Mouse (Mus musculus) MEL (cell line): ENCODE data around the gene Mgll. TPM values are rescaled to one million over a fixed set of nuclear protein-coding genes. Genes with fewer than 3 reads are reported as not detected.

Source experiments
- DNase-seq: peaks from one replicate; pipeline ENCODE4 v3.0.0; 2011; ENCODE audit warnings: low read depth, low spot score
- H3K27ac ChIP-seq: 2 replicates; pipeline ENCODE4 v1.5.1; 2012; ENCODE audit warnings: low read depth, mild to moderate bottlenecking, control low read depth, low read length, moderate library complexity; ENCODE audit not compliant: control insufficient read depth
- H3K27me3 ChIP-seq, 2 experiments: fragments of 150-350 bp in 1 of 2; sonication (generic) in 1 of 2; 2 replicates each; pipeline ENCODE4 v1.6.1; 2012; ENCODE audit warnings: low read length in 2 of 2, mild to moderate bottlenecking in 2 of 2, improper control_type of control experiment in 1 of 2, moderate library complexity in 1 of 2; ENCODE audit not compliant: insufficient read depth in 2 of 2, control insufficient read depth in 1 of 2
- H3K36me3 ChIP-seq, 2 experiments: 2 replicates each; pipeline ENCODE4 v1.6.1; 2012 to 2014; ENCODE audit warnings: low read length in 2 of 2, improper control_type of control experiment in 1 of 2, inconsistent platforms in 1 of 2, mild to moderate bottlenecking in 1 of 2; ENCODE audit not compliant: insufficient read depth in 2 of 2, control insufficient read depth in 1 of 2
- H3K4me1 ChIP-seq, 2 experiments: fragments of 150-350 bp in 1 of 2; sonication (generic) in 1 of 2; 2 replicates each; pipeline ENCODE4 v1.6.1; 2012; ENCODE audit warnings: low read length in 2 of 2, improper control_type of control experiment in 1 of 2, mild to moderate bottlenecking in 1 of 2; ENCODE audit not compliant: insufficient read depth in 2 of 2, control insufficient read depth in 1 of 2
- H3K4me3 ChIP-seq, 2 experiments: fragments of 150-350 bp in 1 of 2; sonication (generic) in 1 of 2; 2 replicates each; pipeline ENCODE4 v1.5.1; 2012; ENCODE audit warnings: low read depth in 2 of 2, low read length in 2 of 2, mild to moderate bottlenecking in 2 of 2, moderate library complexity in 2 of 2, control low read depth in 1 of 2, improper control_type of control experiment in 1 of 2; ENCODE audit not compliant: control insufficient read depth in 1 of 2, insufficient read depth in 1 of 2
- H3K79me2 ChIP-seq: 2 replicates; pipeline ENCODE4 v1.6.1; 2012; ENCODE audit warnings: mild to moderate bottlenecking, low read length, moderate library complexity; ENCODE audit not compliant: control insufficient read depth, poor library complexity, insufficient read depth
- H3K9ac ChIP-seq: 2 replicates; pipeline ENCODE4 v1.6.1; 2012; ENCODE audit warnings: low read depth, mild to moderate bottlenecking, control low read depth, low read length, moderate library complexity; ENCODE audit not compliant: control insufficient read depth, poor library complexity, severe bottlenecking
- H3K9me3 ChIP-seq: fragments of 150-350 bp; sonication (generic); replicated peaks from 2 replicates; pipeline ENCODE4 v1.6.1; 2012; ENCODE audit warnings: mild to moderate bottlenecking, low read length, improper control_type of control experiment, moderate library complexity; ENCODE audit not compliant: insufficient read depth
- CHD1 ChIP-seq: IDR thresholded peaks from 2 replicates; pipeline ENCODE4 v1.6.1; 2012; ENCODE audit warnings: low read depth, mild to moderate bottlenecking, inconsistent platforms, low read length, improper control_type of control experiment
- CTCF ChIP-seq, 3 experiments: IDR thresholded peaks in 2 of 3; conservative IDR thresholded peaks in 1 of 3; 2 replicates each; pipeline ENCODE4 v1.5.1; 2011 to 2012; ENCODE audit warnings: low read length in 3 of 3, low read depth in 2 of 3, mild to moderate bottlenecking in 2 of 3, improper control_type of control experiment in 1 of 3, inconsistent platforms in 1 of 3, mixed read lengths in 1 of 3, moderate library complexity in 1 of 3; ENCODE audit not compliant: control insufficient read depth in 1 of 3, insufficient read depth in 1 of 3, poor library complexity in 1 of 3, severe bottlenecking in 1 of 3
- EP300 ChIP-seq, 2 experiments: IDR thresholded peaks; 2 replicates each; pipeline ENCODE4 v1.6.1; 2011; ENCODE audit warnings: improper control_type of control experiment in 2 of 2, low read length in 2 of 2, low read depth in 1 of 2, mild to moderate bottlenecking in 1 of 2
- ETS1 ChIP-seq: IDR thresholded peaks from 2 replicates; pipeline ENCODE4 v1.6.1; 2012; ENCODE audit warnings: low read depth, mild to moderate bottlenecking, inconsistent platforms, low read length, improper control_type of control experiment, moderate library complexity
- GATA1 ChIP-seq: IDR thresholded peaks from 2 replicates; pipeline ENCODE4 v1.6.1; 2011; ENCODE audit warnings: low read depth, low read length, improper control_type of control experiment
- HCFC1 ChIP-seq: IDR thresholded peaks from 2 replicates; pipeline ENCODE4 v1.6.1; 2012; ENCODE audit warnings: low read depth, mild to moderate bottlenecking, inconsistent platforms, low read length, improper control_type of control experiment, moderate library complexity
- JUND ChIP-seq: IDR thresholded peaks from 2 replicates; pipeline ENCODE4 v1.6.1; 2011; ENCODE audit warnings: low read depth, mild to moderate bottlenecking, improper control_type of control experiment, low read length
- KAT2A ChIP-seq: conservative IDR thresholded peaks from 2 replicates; pipeline ENCODE4 v1.6.1; 2012; ENCODE audit warnings: low read depth, low read length, improper control_type of control experiment, inconsistent platforms
- MAX ChIP-seq: IDR thresholded peaks from 2 replicates; pipeline ENCODE4 v1.6.1; 2011; ENCODE audit warnings: low read length, improper control_type of control experiment
- MAZ ChIP-seq: IDR thresholded peaks from 2 replicates; pipeline ENCODE4 v1.6.1; 2012; ENCODE audit warnings: low read depth, mild to moderate bottlenecking, inconsistent platforms, low read length, improper control_type of control experiment
- MEF2A ChIP-seq: IDR thresholded peaks from 2 replicates; pipeline ENCODE4 v1.6.1; 2014; ENCODE audit warnings: low read depth, mild to moderate bottlenecking, inconsistent platforms, low read length, improper control_type of control experiment; ENCODE audit not compliant: poor library complexity, insufficient replicate concordance, severe bottlenecking; ENCODE audit errors: extremely low read depth
- MXI1 ChIP-seq: IDR thresholded peaks from 2 replicates; pipeline ENCODE4 v1.6.1; 2011; ENCODE audit warnings: mild to moderate bottlenecking, low read depth, low read length, improper control_type of control experiment
- NELFE ChIP-seq: IDR thresholded peaks from 2 replicates; pipeline ENCODE4 v1.6.1; 2011; ENCODE audit warnings: low read depth, low read length, improper control_type of control experiment
- POLR2AphosphoS5 ChIP-seq: IDR thresholded peaks from 2 replicates; pipeline ENCODE4 v1.6.1; 2012; ENCODE audit warnings: low read depth, borderline replicate concordance, mild to moderate bottlenecking, inconsistent platforms, low read length, moderate library complexity, mixed read lengths
- TAL1 ChIP-seq: IDR thresholded peaks from 2 replicates; pipeline ENCODE4 v1.6.1; 2012; ENCODE audit warnings: mild to moderate bottlenecking, inconsistent platforms, low read length, moderate library complexity, mixed read lengths
- TBP ChIP-seq: IDR thresholded peaks from 2 replicates; pipeline ENCODE4 v1.8.0; 2011; ENCODE audit warnings: low read depth, low read length, improper control_type of control experiment
- UBTF ChIP-seq: IDR thresholded peaks from 2 replicates; pipeline ENCODE4 v1.6.1; 2012; ENCODE audit warnings: low read depth, mild to moderate bottlenecking, inconsistent platforms, low read length, improper control_type of control experiment, moderate library complexity, borderline replicate concordance; ENCODE audit not compliant: insufficient read depth
- USF1 ChIP-seq: IDR thresholded peaks from 2 replicates; pipeline ENCODE4 v1.6.1; 2014; ENCODE audit warnings: low read depth, mild to moderate bottlenecking, inconsistent platforms, low read length, improper control_type of control experiment, moderate library complexity
- ZMIZ1 ChIP-seq: IDR thresholded peaks from 2 replicates; pipeline ENCODE4 v1.6.1; 2012; ENCODE audit warnings: low read depth, mild to moderate bottlenecking, inconsistent platforms, low read length, improper control_type of control experiment, moderate library complexity
- ZNF384 ChIP-seq: IDR thresholded peaks from 2 replicates; pipeline ENCODE4 v1.6.1; 2012; ENCODE audit warnings: low read depth, mild to moderate bottlenecking, inconsistent platforms, low read length, improper control_type of control experiment
- polyA plus RNA-seq, 2 experiments: library from polyadenylated mRNA; stranded (reverse) in 1 of 2; unstranded in 1 of 2; fragments of >175 nt in 1 of 2; fragments of >200 nt in 1 of 2; gene quantifications; 2 replicates each; pipeline versions ENCODE4 v1.2.1 to v1.2.4; 2012; ENCODE audit warnings: low replicate concordance in 2 of 2, low read depth in 1 of 2; ENCODE audit not compliant: insufficient read length in 2 of 2, insufficient read depth in 1 of 2, missing spikeins in 1 of 2
- total RNA-seq: library from RNA; depleted of rRNA; stranded (reverse); fragments of 300-350 nt; gene quantifications from 2 replicates; pipeline ENCODE4 v1.2.3, GENCODE M21; 2012

Mgll gene
- total and polyA plus RNA-seq, 3 experiments: not detected

DNA sequence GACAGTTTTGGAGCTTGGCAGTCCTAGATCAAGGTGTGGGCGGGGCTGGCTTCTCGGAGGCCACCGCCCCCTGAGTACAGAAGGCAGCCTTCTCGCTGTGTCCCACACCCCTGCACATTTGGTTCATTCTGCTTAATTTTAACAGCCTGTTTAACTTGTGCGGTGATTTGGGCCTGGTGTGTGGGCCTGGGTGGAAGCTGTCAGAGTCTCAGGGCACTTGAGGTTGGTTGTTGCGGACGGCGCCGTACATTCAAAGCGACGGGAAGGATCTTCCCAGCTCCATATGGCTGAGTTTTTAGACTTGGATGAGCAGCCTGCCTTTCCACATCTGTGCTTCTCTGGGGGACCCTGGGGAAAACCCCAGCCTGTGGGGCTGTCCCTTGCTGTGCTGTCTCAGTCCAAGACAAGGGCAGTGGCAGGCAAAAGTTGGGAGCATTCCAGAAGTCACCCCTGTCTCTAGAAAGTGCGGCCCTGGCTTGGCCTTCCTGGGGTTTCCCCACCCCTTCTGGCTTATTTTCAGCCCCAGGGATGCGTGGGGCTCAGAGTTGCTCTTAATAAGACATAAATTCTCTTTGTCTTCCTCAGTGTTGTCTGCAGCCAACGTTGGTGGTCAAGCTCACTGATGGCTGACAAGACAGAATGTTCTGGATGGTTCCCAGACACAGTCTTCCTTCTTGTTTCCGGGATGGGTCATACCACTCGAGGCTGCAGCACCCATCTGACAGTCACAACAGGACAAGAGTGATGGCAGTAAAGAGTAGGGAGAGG is 12.7 kb downstream of the Mgll start:
- Histone ChIP-seq H3K9ac (no peak overlapping the region), H3K27ac (no peak overlapping the region), H3K4me1 (no peaks in the 10 kb centered on the region), H3K9me3 (no peaks in the 10 kb centered on the region), H3K36me3 (no peaks in the 10 kb centered on the region), H3K79me2 (no peaks in the 10 kb centered on the region), H3K4me3 (no peak overlapping the region), H3K27me3 (peaks cover 0 to 3% of the 10 kb centered on the region in 2 experiments; a peak in 1 of 4 replicates)
- no peak for TF ChIP-seq CTCF (IDR thresholded peaks at IDR 0.05 in 2 of 3, conservative IDR thresholded peaks at IDR 0.05 in 1 of 3; ENCODE audit: control insufficient read depth in 1 of 3, insufficient read depth in 1 of 3, low read depth in 2 of 3, low read length in 3 of 3, poor library complexity in 1 of 3, severe bottlenecking in 1 of 3)
- no peak for DNase-seq

DNA sequence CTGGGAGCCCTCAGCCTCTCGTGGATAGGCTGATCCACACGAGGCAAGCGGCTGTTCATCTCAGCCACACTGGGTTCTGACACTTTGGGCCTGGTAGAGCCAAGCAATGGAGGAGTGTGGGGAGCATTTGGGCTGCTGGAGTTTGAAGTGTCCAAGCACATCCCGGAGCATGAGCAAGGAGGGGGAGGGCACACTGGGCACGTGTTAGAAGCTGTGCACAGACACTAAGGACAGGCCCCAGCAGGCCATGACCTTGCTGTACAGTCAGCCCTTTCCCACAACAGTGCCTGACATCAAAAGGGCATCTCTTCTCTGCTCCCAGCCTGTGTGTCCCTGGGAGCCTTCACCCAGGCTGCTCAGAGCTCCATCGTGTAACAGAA is 13.3 kb downstream of the Mgll start:
- Histone ChIP-seq H3K4me3 (no peak overlapping the region), H3K27me3 (peaks cover 0 to 3% of the 10 kb centered on the region in 2 experiments; a peak in 1 of 4 replicates), H3K9ac (no peak overlapping the region), H3K9me3 (no peaks in the 10 kb centered on the region), H3K36me3 (no peaks in the 10 kb centered on the region), H3K27ac (no peak overlapping the region), H3K4me1 (no peaks in the 10 kb centered on the region), H3K79me2 (no peaks in the 10 kb centered on the region)
- no peak for TF ChIP-seq GATA1
- TF ChIP-seq MXI1: no peak
- TF ChIP-seq HCFC1: no peak
- no peak for TF ChIP-seq TBP
- no peak for TF ChIP-seq MEF2A
- TF ChIP-seq MAZ: no peak
- no peak for TF ChIP-seq TAL1
- TF ChIP-seq UBTF: no peak
- TF ChIP-seq JUND: no peak
- no peak for TF ChIP-seq MAX
- TF ChIP-seq CHD1: no peak
- no peak for TF ChIP-seq ETS1
- no peak for TF ChIP-seq ZNF384
- no peak for TF ChIP-seq NELFE
- TF ChIP-seq USF1: no peak
- no peak for TF ChIP-seq EP300 (IDR thresholded peaks at IDR 0.05; ENCODE audit: low read depth in 1 of 2, low read length in 2 of 2)
- TF ChIP-seq ZMIZ1: no peak
- no peak for TF ChIP-seq KAT2A
- no peak for TF ChIP-seq POLR2AphosphoS5
- DNase-seq: no peak
